Mouse (Mus musculus): ENCODE data around the gene Kif14.

GRCm38 (mm10) chr1:136457403-136457802, 8.7 kb upstream of the Kif14 start:
- TF ChIP-seq CTCF (IDR thresholded peaks at IDR 0.05; ENCODE audit: extremely low read depth, insufficient read depth, insufficient read length, insufficient replicate concordance), result no peak
- TF ChIP-seq POLR2A (IDR thresholded peaks at IDR 0.05; ENCODE audit: low read depth, low read length), result no peak

Data from spleen, adult 2 months (tissue).